ENCODE assay signal across 8 mouse cellular contexts in the genomic region with DNA sequence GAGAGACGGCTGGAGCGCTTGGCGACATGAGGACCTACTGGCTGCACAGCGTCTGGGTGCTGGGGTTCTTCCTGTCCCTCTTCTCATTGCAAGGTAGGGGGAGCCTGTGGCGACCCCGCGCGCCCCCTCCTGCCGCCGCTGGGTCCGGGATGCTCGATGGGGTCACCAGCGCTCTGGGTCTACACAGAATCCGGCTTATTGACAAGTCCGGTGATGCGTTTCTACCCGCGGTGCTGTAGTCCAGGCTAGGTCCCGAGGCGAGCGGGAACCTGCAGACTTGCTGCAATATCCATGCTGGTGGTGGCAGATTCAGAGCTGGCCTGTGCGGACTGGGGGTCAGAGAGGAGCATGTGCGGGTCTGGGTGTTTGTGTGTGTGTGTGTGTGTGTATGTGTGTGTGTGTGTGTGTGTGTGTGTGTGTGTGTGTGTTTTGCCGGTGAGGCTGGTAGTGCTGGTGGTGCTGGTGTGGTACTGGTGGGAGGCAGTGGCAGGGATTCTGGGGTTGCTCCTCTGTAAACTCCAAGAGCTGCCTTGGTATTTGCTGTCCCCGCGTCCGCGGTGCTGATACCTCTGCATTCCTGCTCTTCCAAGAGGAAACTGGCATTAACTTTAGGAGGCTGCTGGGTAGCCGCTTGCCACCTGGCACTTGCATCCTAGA. TPM values are rescaled to one million over a fixed set of nuclear protein-coding genes. Genes with fewer than 3 reads are reported as not detected.
DNase-seq lines count a peak whose midpoint lies in the region; ATAC-seq and TF ChIP-seq lines count a peak whose summit lies in the region.

No protein-coding gene starts in this region.

- H3K4me3 ChIP-seq in heart, embryonic 16.5 days (ENCODE audit: low read length): peak overlapping the region; percentile 58
- H3K4me3 ChIP-seq in forebrain, postnatal 0 days (ENCODE audit: low read depth, low read length): peak overlapping the region; percentile 63
- peak overlapping the region; percentile 57 for H3K4me3 ChIP-seq in left cerebral cortex, adult 2 months
- peak overlapping the region; percentile 74 for H3K4me3 ChIP-seq in midbrain, embryonic 16.5 days (ENCODE audit: low read depth, low read length)

- 2% methylated on average over 29 of the region's 29 CpGs for WGBS in heart, embryonic 16.5 days
- WGBS in forebrain, postnatal 0 days: 2% methylated on average over 29 of the region's 29 CpGs
- under 1% methylated on average over 28 of the region's 29 CpGs for WGBS in midbrain, embryonic 16.5 days

- no peak for DNase-seq in heart, adult 11 months
- peak; percentile 43 for DNase-seq in forebrain, postnatal 0 days
- DNase-seq in left cerebral cortex, adult 2 months (ENCODE audit: extremely low spot score in 1 of 2, low spot score in 2 of 2): peak; percentile 39 to 42
- DNase-seq in gastrocnemius, postnatal 25 days: no peak

- H3K27me3 ChIP-seq in heart, embryonic 16.5 days (ENCODE audit: control insufficient read depth, insufficient read depth, low read length): no peaks in the 10 kb centered on the region
- no peaks in the 10 kb centered on the region for H3K27me3 ChIP-seq in forebrain, postnatal 0 days (ENCODE audit: insufficient read depth, low read length)
- H3K27me3 ChIP-seq in midbrain, embryonic 16.5 days (ENCODE audit: control insufficient read depth, insufficient read depth, low read depth, low read length): no peaks in the 10 kb centered on the region

- ATAC-seq in heart, embryonic 16.5 days (replicated peaks; ENCODE audit: extremely low read depth, insufficient read depth, low FRiP score): peak; percentile 23; the same call in 1 of the 2 replicates
- ATAC-seq in cerebellum, adult (ENCODE audit: insufficient number of reproducible peaks, low FRiP score, low TSS enrichment): peak; percentile 62
- ATAC-seq in forebrain, postnatal 0 days: peak; percentile 69
- ATAC-seq in midbrain, embryonic 16.5 days: peak; percentile 80
- ATAC-seq in monocyte, adult 5-6 weeks (replicated peaks; ENCODE audit: insufficient number of reproducible peaks, low FRiP score, low TSS enrichment, poor library complexity, severe bottlenecking): no peak

- peak overlapping the region; percentile 49 for H3K9ac ChIP-seq in heart, embryonic 16.5 days (ENCODE audit: low read length)
- H3K9ac ChIP-seq in forebrain, postnatal 0 days: peak overlapping the region; percentile 75
- H3K9ac ChIP-seq in midbrain, embryonic 16.5 days (ENCODE audit: low read depth, low read length): peak overlapping the region; percentile 89

- H3K4me1 ChIP-seq in heart, embryonic 16.5 days (ENCODE audit: control insufficient read depth, insufficient read depth, low read length): 0 out of 2 replicates have a peak, but pooled peaks cover 4% of the 10 kb centered on the region
- H3K4me1 ChIP-seq in forebrain, postnatal 0 days (ENCODE audit: insufficient read depth): 0 out of 2 replicates have a peak, but pooled peaks cover 3% of the 10 kb centered on the region
- peaks cover 12% of the 10 kb centered on the region for H3K4me1 ChIP-seq in midbrain, embryonic 16.5 days (ENCODE audit: control insufficient read depth, insufficient read depth, low read length)

- TF ChIP-seq CTCF in forebrain, postnatal 0 days (IDR thresholded peaks at IDR 0.05; ENCODE audit: low read depth): no peak
- TF ChIP-seq CTCF in left cerebral cortex, adult 2 months (IDR thresholded peaks at IDR 0.05): no peak

- no peak overlapping the region for H3K27ac ChIP-seq in heart, embryonic 16.5 days (ENCODE audit: low read length)
- peak overlapping the region; percentile 73 for H3K27ac ChIP-seq in forebrain, postnatal 0 days (ENCODE audit: low read depth, low read length)
- H3K27ac ChIP-seq in left cerebral cortex, adult 2 months: peak overlapping the region; percentile 94
- H3K27ac ChIP-seq in midbrain, embryonic 16.5 days (ENCODE audit: low read length): peak overlapping the region; percentile 91

- intact Hi-C loops in left cerebral cortex, adult 2 months (cut with DNase I): loop anchor here (2.0 to 5.0 kb wide), 4 partner anchors 668 to 1263 kb away; no protein-coding TSS in a partner anchor

- H3K9me3 ChIP-seq in heart, embryonic 16.5 days (replicated peaks; ENCODE audit: control insufficient read depth, low read length): no peaks in the 10 kb centered on the region
- H3K9me3 ChIP-seq in forebrain, postnatal 0 days (ENCODE audit: low read length): no peaks in the 10 kb centered on the region
- H3K9me3 ChIP-seq in midbrain, embryonic 16.5 days (replicated peaks; ENCODE audit: control insufficient read depth, low read length, poor library complexity, severe bottlenecking): no peaks in the 10 kb centered on the region

- peak overlapping the region; percentile 83 for H3K4me2 ChIP-seq in heart, embryonic 16.5 days (ENCODE audit: low read depth, low read length)
- peak overlapping the region; percentile 66 for H3K4me2 ChIP-seq in forebrain, postnatal 0 days (ENCODE audit: low read depth)
- H3K4me2 ChIP-seq in midbrain, embryonic 16.5 days (ENCODE audit: low read length): peak overlapping the region; percentile 56

- no peaks in the 10 kb centered on the region for H3K36me3 ChIP-seq in heart, embryonic 16.5 days (ENCODE audit: control insufficient read depth, insufficient read depth)
- no peaks in the 10 kb centered on the region for H3K36me3 ChIP-seq in forebrain, postnatal 0 days (ENCODE audit: insufficient read depth)
- H3K36me3 ChIP-seq in midbrain, embryonic 16.5 days (ENCODE audit: control insufficient read depth, insufficient read depth, low read length): no peaks in the 10 kb centered on the region

RNA-seq across cellular contexts. Expression of a gene that starts 0.6 kb away (rescaled TPM):
- 0.68 and 1.4 TPM in 2 replicates for polyA plus RNA-seq in heart, embryonic 16.5 days (2015; fragmentation: Nextera tagmentation; extraction: Ambion mirVana)
- total RNA-seq in forebrain, postnatal 0 days (2014; rRNA removed): 154 and 157 TPM in 2 replicates
- 45.2 and 74.0 TPM in 2 replicates for polyA plus RNA-seq in forebrain, postnatal 0 days (2015; fragmentation: Nextera tagmentation; extraction: Ambion mirVana)
- 100 to 1,000 TPM; 245 to 265 TPM for total RNA-seq in left cerebral cortex, adult 2 months (2021)
- 103 and 106 TPM in 2 replicates for polyA plus RNA-seq in midbrain, embryonic 16.5 days (2015; fragmentation: Nextera tagmentation; extraction: Ambion mirVana)
- 1 to 10 TPM in 1 of 2 experiments, under 1 TPM in 1; 0.56 to 1.2 TPM for total RNA-seq in gastrocnemius, postnatal 25 days (2021)
- total RNA-seq in monocyte, adult 5-6 weeks (2017): not detected in 3 replicates

Comparison
In these comparisons a context has a peak if more than half of its experiments do, and no peak if none do; other contexts are left out.
1. DNase-seq: peak in forebrain, postnatal 0 days (single experiment) and left cerebral cortex, adult 2 months (2 of 2); none in heart, adult 11 months (single experiment) and gastrocnemius, postnatal 25 days (single experiment).
2. RNA of a gene that starts 0.6 kb away (total RNA-seq): 245 to 265 TPM in left cerebral cortex, adult 2 months and 154 to 157 TPM in forebrain, postnatal 0 days; 0.56 to 1.2 TPM in gastrocnemius, postnatal 25 days and not detected in monocyte, adult 5-6 weeks; every median in the first group is over 10 times any median in the second.
3. Peak in every context shown above with its lines, with median percentiles within 50 percentile points of each other: H3K4me2 ChIP-seq, H3K4me3 ChIP-seq and H3K9ac ChIP-seq.